Comparison of ENCODE assay signal across 9 mouse cellular contexts in the genomic region with DNA sequence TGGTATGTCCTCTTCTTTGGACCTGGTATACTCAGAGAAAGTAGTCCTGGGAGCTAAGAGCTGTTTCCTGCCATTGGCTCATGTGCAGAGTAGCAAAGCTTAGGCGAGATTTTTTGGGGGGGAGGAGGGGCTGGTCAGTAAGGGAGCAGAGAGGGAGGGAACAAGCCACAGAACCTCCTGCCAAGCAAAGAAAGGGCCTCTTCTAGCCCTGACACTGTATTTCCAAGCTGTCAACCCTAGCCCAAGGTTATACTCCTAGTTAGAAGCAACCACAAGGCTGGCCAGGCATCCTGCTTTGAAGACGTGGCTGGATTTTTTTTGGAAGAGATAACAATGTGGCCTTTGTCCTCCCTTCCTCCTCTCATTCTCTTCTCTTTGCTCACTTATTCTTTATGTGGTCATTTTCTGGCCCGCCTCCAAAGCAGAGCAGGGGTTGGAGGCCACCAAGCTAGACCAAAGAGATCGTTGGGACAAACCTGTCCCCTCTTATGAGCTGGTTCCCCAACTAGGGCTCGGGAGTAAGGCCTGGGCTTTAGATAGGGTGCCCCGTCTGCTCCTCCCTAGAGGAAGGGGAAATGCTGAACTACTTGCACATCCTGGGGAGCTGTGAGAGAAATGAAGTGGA.
DNase-seq lines count a peak whose midpoint lies in the region; ATAC-seq and TF ChIP-seq lines count a peak whose summit lies in the region.
"Had no signal": no experiment of that assay in that cellular context is flagged by ENCODE, and none has a peak within 500 bp of the region (broad histone marks: within the 10 kb centered on the region; RNA-seq: fewer than 3 reads in every experiment).

No protein-coding gene starts in this region.

- no peak for ATAC-seq in hindbrain, postnatal 0 days
- no peak for ATAC-seq in hindbrain, embryonic 12.5 days (ENCODE audit: low FRiP score)
- ATAC-seq: liver, postnatal 0 days had no signal

- no peaks in the 10 kb centered on the region for H3K36me3 ChIP-seq in hindbrain, postnatal 0 days (ENCODE audit: insufficient read depth, low read length)
- H3K36me3 ChIP-seq in hindbrain, embryonic 12.5 days, result no peaks in the 10 kb centered on the region

- H3K27me3 ChIP-seq in hindbrain, postnatal 0 days (ENCODE audit: insufficient read depth, low read length), result no peaks in the 10 kb centered on the region; the same call in 1 of the 2 replicates
- peaks cover 66% of the 10 kb centered on the region for H3K27me3 ChIP-seq in hindbrain, embryonic 12.5 days

- no peak for TF ChIP-seq CTCF in hindbrain, postnatal 0 days (IDR thresholded peaks at IDR 0.05; ENCODE audit: low read depth)

- peak; percentile 58 for DNase-seq in adrenal gland, adult 2 months
- DNase-seq in adrenal gland, adult 18-20 months (ENCODE audit: low spot score in 2 of 2), result no peak
- DNase-seq in hindbrain, postnatal 0 days (ENCODE audit: low spot score), result no peak
- peak; percentile 49 for DNase-seq in testis, postnatal 10 days (ENCODE audit: low spot score)
- no peak for DNase-seq in testis, postnatal 14 days (ENCODE audit: low spot score)
- no peak for DNase-seq in frontal cortex, postnatal 10 days (ENCODE audit: low spot score in 2 of 2)
- no peak for DNase-seq in T-cell, adult 2 months (ENCODE audit: low spot score)
- DNase-seq: liver, postnatal 0 days had no signal

- H3K27ac ChIP-seq in hindbrain, postnatal 0 days, result peak overlapping the region; percentile 54; the same call in 1 of the 2 replicates
- no peak overlapping the region for H3K27ac ChIP-seq in hindbrain, embryonic 12.5 days

- no peak overlapping the region for H3K4me2 ChIP-seq in hindbrain, postnatal 0 days (ENCODE audit: low read depth, low read length)
- H3K4me2 ChIP-seq in hindbrain, embryonic 12.5 days (replicated peaks), result no peak overlapping the region

- no peaks in the 10 kb centered on the region for H3K4me1 ChIP-seq in hindbrain, postnatal 0 days (ENCODE audit: insufficient read depth, low read length)
- peaks cover 6% of the 10 kb centered on the region for H3K4me1 ChIP-seq in hindbrain, embryonic 12.5 days

- no peak overlapping the region for H3K9ac ChIP-seq in hindbrain, postnatal 0 days (replicated peaks; ENCODE audit: low read length)
- no peak overlapping the region for H3K9ac ChIP-seq in hindbrain, embryonic 12.5 days
- H3K9ac ChIP-seq: liver, postnatal 0 days had no signal

- H3K4me3 ChIP-seq in hindbrain, postnatal 0 days (ENCODE audit: low read length), result no peak overlapping the region
- H3K4me3 ChIP-seq in hindbrain, embryonic 12.5 days, result no peak overlapping the region

- H3K9me3 ChIP-seq in hindbrain, postnatal 0 days (ENCODE audit: low read length), result no peaks in the 10 kb centered on the region
- H3K9me3 ChIP-seq in hindbrain, embryonic 12.5 days (replicated peaks), result no peaks in the 10 kb centered on the region

- WGBS in hindbrain, postnatal 0 days, result 49% methylated on average over 6 of the region's 6 CpGs
- 57% methylated on average over 6 of the region's 6 CpGs for WGBS in hindbrain, embryonic 12.5 days

Comparison
In these comparisons a context has a peak if more than half of its experiments do, and no peak if none do; other contexts are left out.
1. DNase-seq: peak in adrenal gland, adult 2 months (single experiment) and testis, postnatal 10 days (single experiment); none in adrenal gland, adult 18-20 months (0 of 2), hindbrain, postnatal 0 days (single experiment), testis, postnatal 14 days (single experiment), frontal cortex, postnatal 10 days (0 of 2) and T-cell, adult 2 months (single experiment).